In genomic region chr7:144731897-144732291, GRCm38 (mm10) we compare ENCODE assay signal across 12 mouse cellular contexts. TPM values are rescaled to one million over a fixed set of nuclear protein-coding genes. Genes with fewer than 3 reads are reported as not detected.
A peak's percentile ranks its signal among the peaks of the same experiment; 100 is the strongest.
DNase-seq lines count a peak whose midpoint lies in the region; ATAC-seq and TF ChIP-seq lines count a peak whose summit lies in the region.
"Had no signal": no experiment of that assay in that cellular context is flagged by ENCODE, and none has a peak within 500 bp of the region (broad histone marks: within the 10 kb centered on the region; RNA-seq: fewer than 3 reads in every experiment).

No protein-coding gene starts in this region.

- no peak for TF ChIP-seq RAD21 in MEL (IDR thresholded peaks at IDR 0.05; ENCODE audit: low read depth, low read length)

- TF ChIP-seq CTCF in MEL (IDR thresholded peaks at IDR 0.05 in 2 of 3, conservative IDR thresholded peaks at IDR 0.05 in 1 of 3; ENCODE audit: control insufficient read depth in 1 of 3, insufficient read depth in 1 of 3, low read depth in 2 of 3, low read length in 3 of 3, poor library complexity in 1 of 3, severe bottlenecking in 1 of 3), result no peak

- peak overlapping the region; percentile 46 for H3K27ac ChIP-seq in MEL (ENCODE audit: control insufficient read depth, low read depth, low read length)
- peak overlapping the region; percentile 82 for H3K27ac ChIP-seq in liver, embryonic 16.5 days (ENCODE audit: low read length)
- H3K27ac ChIP-seq: hindbrain, postnatal 0 days; neural tube, embryonic 12.5 days had no signal

- no peak for TF ChIP-seq POLR2A in MEL (IDR thresholded peaks at IDR 0.05; ENCODE audit: control insufficient read depth in 1 of 2, insufficient read depth in 1 of 2, low read depth in 1 of 2, low read length in 2 of 2, poor library complexity in 1 of 2)

- H3K4me1 ChIP-seq in MEL (ENCODE audit: control insufficient read depth in 1 of 2, insufficient read depth in 2 of 2, low read length in 2 of 2), result no peaks in the 10 kb centered on the region; a peak in 1 of 4 replicates
- peaks cover 82% of the 10 kb centered on the region for H3K4me1 ChIP-seq in erythroblast, embryonic 14.5 days (ENCODE audit: control insufficient read depth)
- H3K4me1 ChIP-seq in liver, embryonic 16.5 days (ENCODE audit: control insufficient read depth, low read depth, low read length), result peaks cover 34% of the 10 kb centered on the region
- H3K4me1 ChIP-seq: neural tube, embryonic 12.5 days had no signal

- WGBS in liver, embryonic 16.5 days (ENCODE audit: insufficient replicate concordance), result 9% methylated on average over 4 of the region's 4 CpGs

- H3K9me3 ChIP-seq in MEL (replicated peaks; ENCODE audit: insufficient read depth, low read length), result no peaks in the 10 kb centered on the region
- H3K9me3 ChIP-seq in erythroblast, embryonic 14.5 days (ENCODE audit: control insufficient read depth, low read length), result peaks cover 4% of the 10 kb centered on the region; the same call in 1 of the 2 replicates
- H3K9me3 ChIP-seq in liver, embryonic 16.5 days (replicated peaks; ENCODE audit: control insufficient read depth, low read length), result no peaks in the 10 kb centered on the region
- H3K9me3 ChIP-seq: neural tube, embryonic 12.5 days had no signal

- ATAC-seq in liver, embryonic 16.5 days (ENCODE audit: low read depth), result peak; percentile 86
- ATAC-seq: hindbrain, postnatal 0 days had no signal

- TF ChIP-seq EP300 in MEL (IDR thresholded peaks at IDR 0.05; ENCODE audit: low read depth in 1 of 2, low read length in 2 of 2), result peak in 1 of 2 experiments; percentile 40; a peak in 1 of 4 replicates

- no peaks in the 10 kb centered on the region for H3K36me3 ChIP-seq in MEL (ENCODE audit: control insufficient read depth in 1 of 2, insufficient read depth in 2 of 2, low read length in 2 of 2)
- peaks cover 29% of the 10 kb centered on the region for H3K36me3 ChIP-seq in erythroblast, embryonic 14.5 days (ENCODE audit: control insufficient read depth)
- no peaks in the 10 kb centered on the region for H3K36me3 ChIP-seq in liver, embryonic 16.5 days (ENCODE audit: control insufficient read depth, insufficient read depth)
- H3K36me3 ChIP-seq: neural tube, embryonic 12.5 days had no signal

- H3K4me2 ChIP-seq in liver, embryonic 16.5 days (ENCODE audit: low read depth, low read length), result peak overlapping the region; percentile 48
- H3K4me2 ChIP-seq: midbrain, embryonic 11.5 days; neural tube, embryonic 12.5 days had no signal

- H3K79me2 ChIP-seq in MEL (ENCODE audit: control insufficient read depth, insufficient read depth, low read length, poor library complexity), result no peaks in the 10 kb centered on the region

- no peak overlapping the region for H3K4me3 ChIP-seq in MEL (ENCODE audit: control insufficient read depth in 1 of 2, insufficient read depth in 1 of 2, low read depth in 2 of 2, low read length in 2 of 2)
- H3K4me3 ChIP-seq in erythroblast, embryonic 14.5 days (replicated peaks), result peak overlapping the region; percentile 8
- H3K4me3 ChIP-seq in liver, embryonic 16.5 days (ENCODE audit: low read depth, low read length), result no peak overlapping the region; the same call in 1 of the 2 replicates
- H3K4me3 ChIP-seq: neural tube, embryonic 12.5 days had no signal

- H3K27me3 ChIP-seq in MEL (ENCODE audit: control insufficient read depth in 1 of 2, insufficient read depth in 2 of 2, low read length in 2 of 2), result no peaks in the 10 kb centered on the region
- peaks cover 10% of the 10 kb centered on the region for H3K27me3 ChIP-seq in erythroblast, embryonic 14.5 days (ENCODE audit: control insufficient read depth)
- peaks cover 5% of the 10 kb centered on the region; the same call in 1 of the 2 replicates for H3K27me3 ChIP-seq in liver, embryonic 16.5 days (ENCODE audit: control insufficient read depth, insufficient read depth, low read depth, low read length)

- DNase-seq in MEL (ENCODE audit: low read depth, low spot score), result peak; percentile 36
- peak; percentile 53 for DNase-seq in adrenal gland, adult 8-10 months
- no peak for DNase-seq in urinary bladder, postnatal 4 days (ENCODE audit: low spot score in 2 of 2)
- no peak for DNase-seq in frontal cortex, postnatal 25 days (ENCODE audit: low spot score in 2 of 2)
- no peak for DNase-seq in right cerebral cortex, postnatal 25 days
- DNase-seq: kidney, postnatal 25 days; lung, adult 2 months had no signal

- no peak overlapping the region; the same call in 1 of the 2 replicates for H3K9ac ChIP-seq in MEL (ENCODE audit: control insufficient read depth, low read depth, low read length, poor library complexity, severe bottlenecking)
- peak overlapping the region; percentile 24 for H3K9ac ChIP-seq in liver, embryonic 16.5 days (ENCODE audit: low read depth, low read length)
- H3K9ac ChIP-seq: neural tube, embryonic 12.5 days had no signal

TF ChIP-seq in MEL, 35 proteins besides CTCF, POLR2A, EP300 and RAD21:
- TF ChIP-seq ZC3H11A (IDR thresholded peaks at IDR 0.05; ENCODE audit: low read depth, low read length) (no peak), BHLHE40 (IDR thresholded peaks at IDR 0.05; ENCODE audit: borderline replicate concordance, low read depth, low read length) (0 out of 2 replicates have a peak, but pooled peaks have one; percentile 44), NELFE (IDR thresholded peaks at IDR 0.05; ENCODE audit: low read depth, low read length) (no peak), JUND (IDR thresholded peaks at IDR 0.05; ENCODE audit: low read depth, low read length) (no peak), TCF12 (IDR thresholded peaks at IDR 0.05; ENCODE audit: low read depth, low read length) (peak; percentile 43), USF1 (IDR thresholded peaks at IDR 0.05; ENCODE audit: low read depth, low read length) (peak; percentile 72), RCOR1 (IDR thresholded peaks at IDR 0.05; ENCODE audit: low read depth, low read length) (no peak), USF2 (IDR thresholded peaks at IDR 0.05; ENCODE audit: borderline replicate concordance in 1 of 2, insufficient read depth in 1 of 2, low read depth in 1 of 2, low read length in 2 of 2) (0 out of 4 replicates have a peak, but pooled peaks of 1 of the 2 experiments have one; percentile 20), GATA1 (IDR thresholded peaks at IDR 0.05; ENCODE audit: low read depth, low read length) (0 out of 2 replicates have a peak, but pooled peaks have one; percentile 3), E2F4 (IDR thresholded peaks at IDR 0.05; ENCODE audit: borderline replicate concordance, low read depth, low read length) (no peak)

RNA-seq across cellular contexts. Expression of gene Ano1, which starts 19.9 kb away (rescaled TPM):
- total RNA-seq in MEL (2012; rRNA removed), result 0.04 TPM in 1 of 2 replicates, not detected in the other
- polyA plus RNA-seq in MEL (2012; ENCODE audit: insufficient read depth in 1 of 2, insufficient read length in 2 of 2, low read depth in 1 of 2, low replicate concordance in 2 of 2, missing spikeins in 1 of 2), result not detected
- 10 to 100 TPM; 21.7 to 34.5 (median 29.8) TPM for total RNA-seq in adrenal gland, adult 8-10 months (2022)
- 0.08 and 0.10 TPM in 2 replicates for polyA plus RNA-seq in erythroblast, embryonic 14.5 days (2012)
- polyA plus RNA-seq in liver, embryonic 16.5 days (2015; fragmentation: Nextera tagmentation; extraction: Ambion mirVana), result 1.3 TPM in 2 replicates

Comparison
In these comparisons a context has a peak if more than half of its experiments do, and no peak if none do; other contexts are left out.
1. DNase-seq: peak in MEL (single experiment) and adrenal gland, adult 8-10 months (single experiment); none in urinary bladder, postnatal 4 days (0 of 2), frontal cortex, postnatal 25 days (0 of 2) and right cerebral cortex, postnatal 25 days (single experiment).